Mouse (Mus musculus): ENCODE measurements around the gene Olfr689. TPM values are rescaled to one million over a fixed set of nuclear protein-coding genes. Genes with fewer than 3 reads are reported as not detected.

The Olfr689 gene
- not detected for total RNA-seq (2023)

GRCm38 (mm10) chr7:105310865-105311264 lies at the start of gene Olfr689:
TSS of gene Olfr689 (plus strand) at chr7:105311165.

GRCm38 (mm10) chr7:105287795-105288194 lies 23.2 kb upstream of the Olfr689 start, which contains the start of gene Olfr688:
TSS of gene Olfr688 (plus strand) at chr7:105288095.

GRCm38 (mm10) chr7:105334004-105334403 lies 23.0 kb downstream of the Olfr689 start, which contains the start of gene Olfr690:
TSS of gene Olfr690 (minus strand) at chr7:105334104.

GRCm38 (mm10) chr7:105342170-105342569 lies 31.2 kb downstream of the Olfr689 start, which contains the start of gene Olfr691:
TSS of gene Olfr691 (minus strand) at chr7:105342270.

GRCm38 (mm10) chr7:105367930-105368329 lies 57.0 kb downstream of the Olfr689 start, which contains the start of gene Olfr692:
TSS of gene Olfr692 (plus strand) at chr7:105368230.

Other genes with a start within 250 kb of the Olfr689 start
- gene Olfr678, start 246.7 kb upstream of the Olfr689 start, total RNA-seq (2023) = not detected
- gene Olfr679, start 230.0 kb upstream of the Olfr689 start, total RNA-seq (2023) = not detected
- not detected for gene Olfr680-ps1, start 218.3 kb upstream of the Olfr689 start, total RNA-seq (2023)
- gene Olfr681, start 194.3 kb upstream of the Olfr689 start, total RNA-seq (2023) = not detected
- not detected for gene Olfr683, start 164.2 kb upstream of the Olfr689 start, total RNA-seq (2023)
- gene Olfr684, start 147.5 kb upstream of the Olfr689 start, total RNA-seq (2023) = not detected
- not detected for gene Olfr685, start 125.2 kb upstream of the Olfr689 start, total RNA-seq (2023)
- gene Olfr686, start 103.7 kb upstream of the Olfr689 start, total RNA-seq (2023) = not detected
- not detected for gene Olfr688, start 23.1 kb upstream of the Olfr689 start, total RNA-seq (2023)
- not detected for gene Olfr690, start 22.9 kb downstream of the Olfr689 start, total RNA-seq (2023)
- gene Olfr691, start 31.1 kb downstream of the Olfr689 start, total RNA-seq (2023) = not detected
- gene Olfr692, start 57.1 kb downstream of the Olfr689 start, total RNA-seq (2023) = not detected
- gene Gm5901, start 63.9 kb downstream of the Olfr689 start, total RNA-seq (2023) = not detected
- 31.0 TPM for gene Fam160a2, start 88.9 kb downstream of the Olfr689 start, total RNA-seq (2023)
- not detected for gene Cnga4, start 93.4 kb downstream of the Olfr689 start, total RNA-seq (2023)
- gene Cckbr, start 114.6 kb downstream of the Olfr689 start, total RNA-seq (2023) = not detected
- not detected for gene Cavin3, start 171.1 kb downstream of the Olfr689 start, total RNA-seq (2023)
- 16.9 TPM for gene Smpd1, start 243.2 kb downstream of the Olfr689 start, total RNA-seq (2023)

Data from CD4-positive naive resting alpha-beta T cell, adult 76 days (primary cell).